Mouse (Mus musculus) midbrain, embryonic 10.5 days (tissue): Measurements from ENCODE around the gene Cdc42se1. TPM values are rescaled to one million over a fixed set of nuclear protein-coding genes. Genes with fewer than 3 reads are reported as not detected.

Experiments used
- DNase-seq: peaks from one replicate; pipeline ENCODE4 v3.0.0-alpha.2; 2017; ENCODE audit warnings: low spot score
- H3K27ac ChIP-seq: fragments of 300-500 bp; sonication (generic); replicated peaks from 2 replicates; pipeline ENCODE4 v1.5.1; 2016; ENCODE audit warnings: mild to moderate bottlenecking
- H3K27me3 ChIP-seq: fragments of 300-500 bp; sonication (generic); 2 replicates; pipeline ENCODE4 v1.6.1; 2016; ENCODE audit warnings: low read depth, mild to moderate bottlenecking; ENCODE audit not compliant: poor library complexity, severe bottlenecking
- H3K36me3 ChIP-seq: fragments of 300-500 bp; sonication (generic); 2 replicates; pipeline ENCODE4 v1.6.1; 2016; ENCODE audit warnings: mild to moderate bottlenecking, moderate library complexity
- H3K4me1 ChIP-seq: fragments of 300-500 bp; sonication (generic); 2 replicates; pipeline ENCODE4 v1.6.1; 2016
- H3K4me3 ChIP-seq: fragments of 300-500 bp; sonication (generic); 2 replicates; pipeline ENCODE4 v1.5.1; 2016; ENCODE audit warnings: mild to moderate bottlenecking, moderate library complexity
- H3K9me3 ChIP-seq: fragments of 300-500 bp; sonication (generic); replicated peaks from 2 replicates; pipeline ENCODE4 v1.6.1; 2016; ENCODE audit warnings: mild to moderate bottlenecking
- WGBS: fragments of 180-500 bp; shearing (Covaris S2); methylation state at CpG from one replicate; pipeline ENCODE4 v1.1.7; 2016; 5-methylcytosine and 5-hydroxymethylcytosine counted together
- polyA plus RNA-seq: library from polyadenylated mRNA; unstranded; fragments of >200 nt; fragmentation: Nextera tagmentation; extraction: Ambion mirVana; gene quantifications from 2 replicates; pipeline ENCODE4 v1.2.1, GENCODE M21; 2016

Gene Cdc42se1
- polyA plus RNA-seq = 92.5 and 92.7 TPM in 2 replicates

- peak within 1 kb of the TSS; percentile 97 for H3K4me3 ChIP-seq
- no peaks in the 10 kb centered on the region for H3K9me3 ChIP-seq
- peak within 1 kb of the TSS; percentile 98 for H3K27ac ChIP-seq
- H3K4me1 ChIP-seq = peaks cover 65% of the 10 kb centered on the region
- H3K27me3 ChIP-seq = no peaks in the 10 kb centered on the region
- peaks cover 52% of the 10 kb centered on the region for H3K36me3 ChIP-seq
- DNase-seq = peak; percentile 90
- WGBS = under 1% methylated on average over 64 of the region's 64 CpGs
These were observed at the start of gene Cdc42se1 for GRCm38 (mm10) chr3:95228148-95228893. Gene Cdc42se1, plus strand, starts transcription at chr3:95228732.

GRCm38 (mm10) chr3:95178948-95179347 is 49.6 kb upstream of the Cdc42se1 start:
- Histone ChIP-seq H3K4me3 (no peak overlapping the region), H3K27me3 (peaks cover 7% of the 10 kb centered on the region), H3K36me3 (peaks cover 17% of the 10 kb centered on the region), H3K9me3 (no peaks in the 10 kb centered on the region), H3K27ac (no peak overlapping the region), H3K4me1 (peaks cover 5% of the 10 kb centered on the region)
- no peak for DNase-seq
- 86% methylated on average over 5 of the region's 5 CpGs for WGBS

- DNase-seq = no peak
- WGBS = 80% methylated on average over 3 of the region's 3 CpGs
- Histone ChIP-seq H3K4me1 (no peaks in the 10 kb centered on the region), H3K4me3 (no peak overlapping the region), H3K9me3 (no peaks in the 10 kb centered on the region), H3K27ac (no peak overlapping the region), H3K36me3 (peaks cover 26% of the 10 kb centered on the region), H3K27me3 (no peaks in the 10 kb centered on the region)
These were observed 48.6 kb upstream of the Cdc42se1 start for GRCm38 (mm10) chr3:95179890-95180289.

GRCm38 (mm10) chr3:95181841-95182240 is 46.7 kb upstream of the Cdc42se1 start:
- no peaks in the 10 kb centered on the region for H3K4me1 ChIP-seq
- DNase-seq = no peak
- no peaks in the 10 kb centered on the region for H3K27me3 ChIP-seq
- 84% methylated on average over 1 of the region's 1 CpGs for WGBS
- no peak overlapping the region for H3K27ac ChIP-seq
- H3K4me3 ChIP-seq = no peak overlapping the region
- H3K9me3 ChIP-seq = no peaks in the 10 kb centered on the region
- H3K36me3 ChIP-seq = peaks cover 45% of the 10 kb centered on the region

GRCm38 (mm10) chr3:95184796-95185577 is 43.5 kb upstream of the Cdc42se1 start:
- no peak for DNase-seq
- WGBS = 94% methylated on average over 9 of the region's 9 CpGs
- no peaks in the 10 kb centered on the region for H3K27me3 ChIP-seq
- H3K36me3 ChIP-seq = peaks cover 77% of the 10 kb centered on the region
- no peaks in the 10 kb centered on the region for H3K4me1 ChIP-seq
- H3K27ac ChIP-seq = no peak overlapping the region
- no peaks in the 10 kb centered on the region for H3K9me3 ChIP-seq
- no peak overlapping the region for H3K4me3 ChIP-seq

- Histone ChIP-seq H3K27ac (no peak overlapping the region), H3K4me3 (no peak overlapping the region), H3K4me1 (no peaks in the 10 kb centered on the region), H3K36me3 (peaks cover 87% of the 10 kb centered on the region), H3K9me3 (no peaks in the 10 kb centered on the region), H3K27me3 (no peaks in the 10 kb centered on the region)
- WGBS = 92% methylated on average over 2 of the region's 2 CpGs
- DNase-seq = no peak
These were observed 42.4 kb upstream of the Cdc42se1 start for GRCm38 (mm10) chr3:95186100-95186499.

DNA sequence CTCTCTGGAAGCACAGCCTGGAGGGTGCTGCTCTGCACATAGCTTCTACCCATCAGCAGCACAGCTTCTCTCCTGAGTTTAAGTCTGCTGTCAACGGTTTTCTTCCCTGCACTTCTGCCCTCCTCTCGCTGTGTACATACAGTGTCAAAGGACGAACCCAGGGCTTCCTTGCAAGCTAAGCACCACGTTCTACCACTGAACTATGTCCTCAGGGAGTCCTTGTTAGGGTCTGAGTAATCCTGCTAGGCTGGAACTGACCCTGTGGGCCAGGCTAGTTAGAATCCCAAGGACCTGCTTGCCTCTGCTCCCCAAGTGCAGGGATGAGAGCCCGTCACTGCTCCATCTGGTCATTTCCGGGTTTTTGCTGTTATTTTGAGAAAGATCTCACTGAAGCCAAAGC is 41.6 kb upstream of the Cdc42se1 start:
- Histone ChIP-seq H3K4me1 (no peaks in the 10 kb centered on the region), H3K27me3 (no peaks in the 10 kb centered on the region), H3K4me3 (no peak overlapping the region), H3K36me3 (peaks cover 95% of the 10 kb centered on the region), H3K9me3 (no peaks in the 10 kb centered on the region), H3K27ac (no peak overlapping the region)
- no peak for DNase-seq
- 88% methylated on average over 6 of the region's 6 CpGs for WGBS

- 90% methylated on average over 6 of the region's 6 CpGs for whole genome bisulfite sequencing
- Histone ChIP-seq H3K4me3 (no peak overlapping the region), H3K4me1 (no peaks in the 10 kb centered on the region), H3K36me3 (peaks cover 95% of the 10 kb centered on the region), H3K9me3 (no peaks in the 10 kb centered on the region), H3K27ac (no peak overlapping the region), H3K27me3 (no peaks in the 10 kb centered on the region)
- no peak for DNase-seq
These were observed 33.8 kb upstream of the Cdc42se1 start for GRCm38 (mm10) chr3:95194721-95195135.

DNA sequence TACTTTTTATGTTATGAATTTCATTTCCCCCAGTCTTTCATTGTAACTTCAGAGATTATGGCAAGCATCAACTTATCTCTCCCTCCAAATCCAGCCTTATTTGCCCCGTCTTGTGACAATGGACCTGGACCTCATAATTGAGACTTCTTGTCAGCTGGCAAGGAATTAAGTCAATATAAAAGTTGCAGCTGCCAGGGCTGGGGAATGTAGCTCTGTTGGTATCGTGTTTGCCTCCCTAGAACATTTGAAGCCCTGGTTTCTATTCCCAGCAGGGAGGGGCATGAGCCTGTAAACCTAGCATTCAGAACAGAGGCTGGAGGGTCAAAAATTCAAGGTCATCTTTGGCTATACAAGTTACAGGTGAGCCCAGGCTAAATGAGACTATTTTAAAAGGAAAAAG is 32.8 kb upstream of the Cdc42se1 start:
- Histone ChIP-seq H3K36me3 (peaks cover 94% of the 10 kb centered on the region), H3K27ac (no peak overlapping the region)
- 92% methylated on average over 2 of the region's 2 CpGs for WGBS

DNA sequence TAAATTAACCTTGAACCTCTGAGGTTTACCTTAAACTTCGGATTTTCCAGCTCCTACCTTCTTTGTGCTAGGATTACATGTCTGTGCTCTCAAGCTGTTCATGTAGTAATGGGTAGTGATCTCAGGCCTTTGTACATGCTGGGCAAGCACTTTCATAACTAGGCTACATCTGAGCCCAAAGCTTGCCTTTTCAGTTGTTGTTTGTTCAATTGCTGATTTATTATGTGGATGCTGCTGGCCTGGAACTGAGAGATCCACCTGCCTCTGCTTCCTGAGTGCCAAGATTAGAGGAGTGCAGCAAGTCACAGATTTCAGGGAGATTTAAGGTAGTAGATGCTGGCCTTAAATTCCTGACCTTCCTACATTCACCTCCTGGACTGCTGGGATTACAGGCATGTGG is 29.4 kb upstream of the Cdc42se1 start:
- Histone ChIP-seq H3K36me3 (peaks cover 98% of the 10 kb centered on the region), H3K27me3 (no peaks in the 10 kb centered on the region), H3K27ac (no peak overlapping the region), H3K4me3 (no peak overlapping the region), H3K9me3 (no peaks in the 10 kb centered on the region), H3K4me1 (no peaks in the 10 kb centered on the region)
- 84% methylated on average over 1 of the region's 1 CpGs for WGBS
- no peak for DNase-seq

More for the DNA sequence above, 32.8 kb upstream of the Cdc42se1 start:
- no peaks in the 10 kb centered on the region for H3K27me3 ChIP-seq
- no peaks in the 10 kb centered on the region for H3K4me1 ChIP-seq
- no peaks in the 10 kb centered on the region for H3K9me3 ChIP-seq
- DNase-seq = no peak
- H3K4me3 ChIP-seq = no peak overlapping the region

- H3K4me1 ChIP-seq = no peaks in the 10 kb centered on the region
- H3K27ac ChIP-seq = no peak overlapping the region
- 81% methylated on average over 7 of the region's 7 CpGs for WGBS
- H3K36me3 ChIP-seq = peaks cover 99% of the 10 kb centered on the region
- no peaks in the 10 kb centered on the region for H3K27me3 ChIP-seq
- H3K4me3 ChIP-seq = no peak overlapping the region
- H3K9me3 ChIP-seq = no peaks in the 10 kb centered on the region
- no peak for DNase-seq
These were observed 28.4 kb upstream of the Cdc42se1 start for GRCm38 (mm10) chr3:95200132-95200531.

- H3K27ac ChIP-seq = no peak overlapping the region
- no peaks in the 10 kb centered on the region for H3K9me3 ChIP-seq
- no peaks in the 10 kb centered on the region for H3K4me1 ChIP-seq
- peaks cover 99% of the 10 kb centered on the region for H3K36me3 ChIP-seq
- H3K4me3 ChIP-seq = no peak overlapping the region
- 79% methylated on average over 2 of the region's 2 CpGs for WGBS
- no peaks in the 10 kb centered on the region for H3K27me3 ChIP-seq
- DNase-seq = no peak
These were observed 28.0 kb upstream of the Cdc42se1 start for GRCm38 (mm10) chr3:95200562-95200961.

DNA sequence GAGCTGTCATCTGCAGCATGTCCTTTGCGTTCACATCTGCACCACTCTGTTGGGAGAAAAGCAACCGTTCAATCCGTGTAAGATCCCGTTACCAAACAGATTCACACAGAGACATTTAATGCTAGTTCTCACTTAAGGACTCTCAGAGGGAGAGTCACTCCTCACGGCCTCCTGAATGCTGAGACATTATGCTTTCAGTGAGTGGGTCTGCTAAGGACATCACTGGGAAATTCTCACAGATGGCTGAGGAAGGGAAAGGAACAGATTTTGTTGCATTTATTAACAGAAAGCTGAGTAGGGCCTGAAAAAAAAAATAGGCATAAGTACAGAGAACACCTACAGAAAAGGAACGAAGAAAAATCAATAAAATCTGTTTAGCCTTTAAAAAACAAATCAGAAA is 24.7 kb upstream of the Cdc42se1 start:
- H3K36me3 ChIP-seq = peaks cover 97% of the 10 kb centered on the region
- WGBS = 94% methylated on average over 6 of the region's 6 CpGs

More for the DNA sequence above, 24.7 kb upstream of the Cdc42se1 start:
- Histone ChIP-seq H3K4me3 (no peak overlapping the region), H3K9me3 (no peaks in the 10 kb centered on the region), H3K4me1 (no peaks in the 10 kb centered on the region), H3K27ac (no peak overlapping the region), H3K27me3 (no peaks in the 10 kb centered on the region)
- no peak for DNase-seq
